Mouse (Mus musculus) cerebellum, postnatal 25 days (tissue): ENCODE data around the gene Nit2.
A peak's percentile ranks its signal among the peaks of the same experiment; 100 is the strongest.
"Not testable (repeated sequence)": the region's sequence is repeated elsewhere in the genome, so short reads cannot be mapped to it uniquely, and the experiment has no call there.

ENCODE experiments used
- DNase-seq, 2 experiments: peaks; one replicate each; pipeline ENCODE4 v3.0.0; 2021; ENCODE audit warnings: mixed read lengths in 2 of 2

Nit2 gene

DNA sequence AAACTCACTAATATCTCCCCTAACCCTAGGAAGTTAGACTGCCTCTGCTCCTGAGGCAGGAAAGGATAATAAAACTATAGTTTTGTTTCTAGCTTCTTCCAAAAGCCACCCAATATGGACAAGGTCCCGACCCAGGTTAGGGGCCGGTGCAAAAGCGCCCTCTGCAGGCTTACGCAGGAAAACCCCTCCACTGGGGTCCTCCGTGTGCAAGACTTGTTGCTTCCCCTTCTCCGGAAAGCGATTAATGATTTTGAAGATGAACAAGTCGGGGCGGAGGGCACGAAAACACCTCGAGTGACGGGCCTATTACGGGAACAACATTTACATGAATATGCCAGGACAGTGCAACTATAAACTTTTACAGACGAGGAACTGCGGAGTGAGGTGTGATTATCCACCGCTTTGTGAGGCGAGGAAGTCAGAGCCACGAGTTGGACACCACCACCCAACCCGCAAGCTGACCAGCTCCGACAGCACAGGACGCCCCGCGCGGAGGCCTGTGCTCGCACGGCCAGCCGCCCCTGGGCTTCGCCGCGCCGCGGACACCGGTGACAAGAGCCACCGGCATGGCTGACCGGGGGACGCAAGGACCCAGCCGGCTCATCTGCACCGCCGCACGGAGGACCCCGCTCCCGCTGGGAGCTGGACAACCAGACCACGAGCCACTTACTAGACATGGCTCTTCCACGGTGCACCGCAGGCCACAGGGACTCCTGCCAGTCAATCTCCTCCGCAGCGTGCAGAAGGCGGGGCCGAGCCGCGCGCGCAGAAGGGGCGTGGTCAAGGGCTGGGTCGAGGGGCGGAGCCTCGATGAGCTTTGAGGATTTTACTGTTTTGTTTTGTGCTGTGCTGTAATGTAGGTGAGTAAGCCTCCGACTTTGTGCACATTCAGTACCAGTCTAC, at the start of gene Nit2:
Gene Nit2, minus strand, starts transcription at position 731 of the 903 bp plus-strand sequence.
- peak; percentile 95 to 97 for DNase-seq

DNA sequence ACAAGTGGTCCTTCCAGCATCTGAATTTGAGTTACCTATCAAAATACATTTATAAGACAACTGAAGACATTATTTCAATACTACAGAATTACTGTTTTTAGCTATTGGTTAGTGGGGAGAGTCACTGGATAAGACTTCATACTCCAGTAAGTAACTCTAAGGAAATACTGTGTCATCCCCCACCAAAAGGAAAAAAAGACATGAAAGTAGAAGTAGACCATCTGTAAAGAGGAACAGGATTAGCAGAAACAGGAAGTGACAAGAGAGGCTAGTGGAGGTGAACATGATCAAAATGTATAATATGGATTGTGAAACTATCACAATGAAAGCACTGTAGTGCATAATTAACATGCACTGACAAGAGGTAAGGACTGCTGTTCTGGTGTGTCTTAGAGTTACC, 48.8 kb upstream of the Nit2 start:
- no peak for DNase-seq

DNA sequence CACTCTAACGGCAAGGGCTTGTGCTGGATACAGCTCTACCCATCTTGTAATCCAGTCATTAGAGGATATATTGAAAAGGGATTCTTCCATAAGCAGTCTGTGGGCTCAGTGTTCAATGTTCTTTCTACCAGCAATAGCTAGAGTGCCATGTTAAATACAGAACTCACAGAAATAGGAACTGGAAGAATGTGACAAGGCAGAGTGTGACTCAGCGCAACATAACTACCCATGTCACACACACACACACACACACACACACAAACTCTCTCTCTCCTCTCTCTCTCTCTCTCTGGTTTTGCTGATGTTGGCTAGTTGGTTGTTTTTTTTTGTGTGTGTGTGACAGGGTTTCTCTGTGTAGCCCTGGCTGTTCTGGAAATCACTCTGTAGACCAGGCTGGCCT, 43.9 kb upstream of the Nit2 start:
- DNase-seq, result no peak

DNA sequence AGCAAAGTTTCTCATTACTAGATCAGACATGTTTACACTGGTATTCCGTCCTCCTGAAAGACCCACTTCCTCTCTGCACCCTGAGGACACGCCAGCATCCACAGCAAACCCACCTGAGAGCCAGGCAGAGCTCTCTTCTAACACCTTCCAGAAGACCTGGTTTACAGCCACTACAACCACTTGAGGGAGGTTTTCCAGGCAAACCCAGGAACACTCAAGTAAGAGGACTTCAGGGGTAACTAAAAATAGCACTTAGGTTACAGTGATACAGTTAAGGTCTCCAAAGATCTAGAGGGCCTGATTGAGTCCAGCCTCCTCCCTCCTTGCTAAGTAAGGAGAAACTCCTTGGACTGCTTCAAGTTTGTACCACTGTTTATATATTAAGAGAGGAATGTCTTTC, 41.2 kb upstream of the Nit2 start:
- DNase-seq, result no peak

DNA sequence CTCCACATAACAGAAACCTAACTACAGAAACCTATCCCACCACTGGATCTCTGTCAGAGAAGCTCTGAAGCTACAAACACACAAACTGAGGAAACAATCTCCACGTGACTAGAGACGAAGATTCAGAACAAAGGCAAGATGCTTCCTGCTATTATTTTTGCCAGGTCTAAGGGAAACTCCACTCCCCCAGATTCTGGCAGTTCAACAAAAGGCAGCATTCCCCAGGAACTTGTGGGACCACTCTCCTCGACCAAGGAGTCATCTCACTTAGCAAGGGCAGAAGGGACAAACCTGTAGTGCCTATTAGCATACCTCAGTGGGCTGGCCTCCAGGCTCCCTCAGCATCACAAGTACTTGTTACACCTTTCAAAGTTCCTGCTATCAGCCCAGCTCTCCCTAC, 30.1 kb upstream of the Nit2 start:
- DNase-seq, result no peak

DNA sequence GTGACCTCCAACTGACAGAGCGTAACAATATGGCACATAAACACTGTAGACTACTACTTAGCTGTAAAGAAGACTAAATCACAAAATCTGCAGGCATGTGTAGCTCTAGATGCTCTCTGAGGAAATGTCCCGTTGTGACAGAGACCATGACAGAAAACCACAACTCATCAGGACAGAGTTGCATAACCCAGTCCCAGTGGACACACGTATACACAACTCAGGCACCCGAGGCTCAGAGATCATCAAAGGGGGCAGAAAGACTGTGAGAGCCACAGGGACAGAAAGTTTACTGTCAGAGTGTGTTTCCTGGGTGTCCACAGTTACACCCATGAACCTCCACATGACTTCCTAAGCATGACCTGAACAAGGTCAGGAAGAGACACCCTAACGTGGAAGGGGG, 29.4 kb upstream of the Nit2 start:
- DNase-seq, result no peak

DNA sequence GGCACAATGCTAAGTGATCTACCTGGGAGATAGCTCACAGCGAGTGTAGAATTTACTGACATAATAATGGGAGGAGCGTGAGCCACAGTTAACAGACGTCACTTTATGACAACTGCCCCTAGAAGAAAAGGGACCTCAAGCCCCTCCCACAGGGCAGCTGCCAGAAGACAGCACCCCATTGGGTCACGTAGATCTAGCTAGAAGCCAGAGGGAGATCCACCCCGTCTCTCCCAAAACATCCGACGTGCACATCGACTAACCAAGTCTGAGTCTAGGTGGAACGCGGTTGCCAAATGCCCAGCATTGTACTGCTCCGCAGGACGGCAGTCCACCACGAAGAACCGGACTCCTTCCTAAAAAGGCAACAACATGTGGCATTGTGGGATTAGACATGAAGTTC, 24.1 kb upstream of the Nit2 start:
- no peak for DNase-seq

DNA sequence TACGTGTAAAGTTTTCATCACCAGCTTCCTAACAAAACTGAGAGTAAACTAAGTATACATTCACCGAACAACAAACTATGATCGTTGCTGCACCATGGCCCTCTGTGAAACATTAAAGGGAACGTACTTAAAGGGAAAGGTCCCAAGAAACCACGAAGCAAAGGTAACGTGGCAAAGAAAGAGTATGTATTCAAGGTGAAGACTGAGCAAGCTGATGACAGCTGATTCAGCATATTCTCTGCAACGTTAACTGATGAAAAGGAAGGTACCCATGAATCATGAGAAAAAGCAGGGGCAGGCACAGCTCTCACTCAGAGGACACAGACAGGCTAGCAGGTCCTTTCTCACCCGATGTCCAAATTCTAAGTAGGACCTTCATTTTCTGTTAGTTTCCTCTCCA, 23.2 kb upstream of the Nit2 start:
- DNase-seq, result no peak

DNA sequence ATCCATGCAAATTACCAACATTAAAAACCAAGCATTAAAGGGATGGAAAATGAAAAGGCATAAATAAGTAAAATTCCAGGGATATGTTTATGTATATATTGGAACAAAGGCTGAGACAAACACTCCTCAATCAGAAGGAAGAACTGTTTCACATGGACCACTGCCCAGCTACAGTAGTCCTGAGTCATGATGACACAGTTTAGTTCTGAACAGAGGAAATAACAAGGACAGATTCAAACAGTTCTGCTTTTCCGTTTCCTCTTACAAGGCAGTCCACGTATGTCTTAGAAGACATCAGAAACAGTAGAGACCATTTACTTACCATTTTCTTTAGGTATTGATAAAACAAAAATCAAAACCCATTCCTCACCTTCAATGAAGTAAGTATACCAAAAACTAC, 22.4 kb upstream of the Nit2 start:
- no peak for DNase-seq

DNA sequence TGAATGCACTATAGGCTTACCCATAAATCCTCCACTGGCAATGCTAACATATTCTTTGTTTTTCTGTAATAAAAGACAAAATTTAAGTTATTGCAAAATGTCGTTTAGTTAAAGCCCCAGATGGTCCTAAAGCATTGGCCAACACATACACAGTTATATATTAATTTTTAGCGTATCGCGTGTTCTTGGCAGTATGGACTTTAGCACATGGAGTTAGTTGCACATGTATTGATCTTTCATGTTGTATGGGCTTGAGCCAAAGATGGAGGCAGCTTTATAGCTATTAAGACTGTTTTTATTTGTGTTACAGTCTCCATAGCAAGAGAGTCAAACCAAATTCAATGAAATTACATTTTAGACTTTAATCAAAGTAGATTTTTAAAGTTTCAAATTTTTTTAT, 19.5 kb upstream of the Nit2 start:
- DNase-seq, result no peak

DNA sequence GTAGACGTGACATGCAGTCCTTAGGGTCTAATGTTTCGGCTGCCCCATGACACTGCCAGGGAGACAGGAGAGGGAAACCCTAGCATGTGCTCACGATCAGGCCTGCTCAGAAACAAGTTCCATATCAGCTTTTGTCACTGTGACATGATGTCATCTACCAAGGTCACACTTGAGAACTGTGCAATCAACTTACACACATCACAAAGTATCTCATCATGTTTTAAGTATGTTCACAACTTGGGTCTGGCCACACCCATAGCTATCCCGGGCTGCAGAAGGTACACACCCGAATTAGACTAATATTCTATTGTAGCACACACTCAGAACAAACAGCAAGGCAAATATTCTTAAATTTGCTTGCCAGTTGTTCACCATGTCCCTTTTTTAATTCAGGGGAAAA, 14.9 kb upstream of the Nit2 start:
- no peak for DNase-seq

DNA sequence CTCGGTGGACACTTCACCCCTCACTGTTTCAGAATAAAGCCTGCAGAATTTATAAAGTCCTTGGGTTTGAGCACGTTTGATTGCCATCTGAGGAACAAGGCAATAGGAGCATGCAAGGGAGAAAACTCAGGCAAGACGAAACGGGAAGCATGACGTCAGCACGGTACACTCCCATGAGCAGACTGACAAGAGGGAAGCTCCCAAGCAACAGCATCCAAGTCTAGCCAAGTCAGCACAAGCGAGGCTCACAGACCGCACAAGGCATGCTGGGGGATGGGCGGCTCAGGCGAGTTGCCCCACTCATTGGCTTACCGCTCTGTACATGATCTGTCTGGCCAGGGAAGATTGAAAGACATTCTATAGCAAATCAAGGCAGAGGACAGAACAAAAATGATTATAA, 14.0 kb upstream of the Nit2 start:
- DNase-seq, result peak in 1 of 2 experiments; percentile 13

DNA sequence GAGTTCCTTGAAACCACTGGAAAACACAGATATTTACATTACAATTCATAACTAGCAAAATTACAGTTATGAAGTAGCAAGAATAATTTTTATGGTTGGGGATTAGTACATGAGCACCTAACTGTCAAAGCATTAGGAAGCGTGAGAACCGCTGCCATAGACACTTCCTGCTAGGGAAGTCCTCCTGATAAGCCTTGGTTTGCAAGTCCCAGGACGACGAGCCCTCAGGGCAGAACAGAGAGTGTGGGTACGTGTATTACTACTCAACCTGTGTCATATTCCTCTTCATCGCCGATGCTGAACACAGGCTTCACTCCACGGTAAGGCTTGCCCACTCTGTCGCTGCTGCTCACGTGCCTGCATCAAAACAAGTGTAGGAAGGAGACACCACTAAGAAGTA, 10.5 kb upstream of the Nit2 start:
- DNase-seq, result no peak

DNA sequence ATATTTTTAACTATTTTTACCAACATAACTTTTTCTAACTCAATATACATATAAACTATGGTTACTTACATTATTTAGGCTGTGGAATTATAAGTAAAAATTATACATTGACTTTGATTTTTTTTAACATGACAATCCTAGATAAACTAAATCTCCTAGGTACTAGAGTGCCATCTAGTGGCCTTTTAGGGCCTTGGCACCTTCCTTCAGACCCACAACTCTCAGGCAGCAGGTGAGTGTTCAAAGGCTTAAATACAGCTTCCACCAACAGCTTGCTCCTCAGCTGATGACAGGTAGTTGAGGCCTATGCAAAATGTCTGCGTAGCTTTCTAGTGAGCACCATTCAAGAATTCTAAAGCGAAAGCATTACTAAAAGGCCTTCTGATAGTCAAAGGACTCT, 10.1 kb upstream of the Nit2 start:
- DNase-seq, result peak; percentile 25 to 49

DNA sequence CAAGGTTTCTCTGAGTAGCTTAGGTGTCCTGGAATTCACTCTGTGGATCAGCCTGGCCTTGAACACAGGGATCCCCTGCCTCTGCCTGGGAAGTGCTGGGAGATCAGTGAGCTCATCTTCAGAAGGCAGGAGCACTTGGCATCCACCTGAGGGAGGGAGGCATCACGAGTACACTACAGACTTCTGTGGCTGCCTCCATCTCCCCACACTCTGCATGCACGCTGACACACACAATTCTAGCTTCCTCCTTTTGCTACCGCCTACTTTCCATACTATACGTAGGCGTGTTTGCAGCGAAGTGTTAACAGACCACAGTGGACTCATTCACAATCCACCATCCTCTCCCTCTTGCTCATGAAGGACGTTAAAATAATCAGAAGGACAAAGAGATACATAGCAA, 9.1 kb upstream of the Nit2 start:
- DNase-seq, result no peak

DNA sequence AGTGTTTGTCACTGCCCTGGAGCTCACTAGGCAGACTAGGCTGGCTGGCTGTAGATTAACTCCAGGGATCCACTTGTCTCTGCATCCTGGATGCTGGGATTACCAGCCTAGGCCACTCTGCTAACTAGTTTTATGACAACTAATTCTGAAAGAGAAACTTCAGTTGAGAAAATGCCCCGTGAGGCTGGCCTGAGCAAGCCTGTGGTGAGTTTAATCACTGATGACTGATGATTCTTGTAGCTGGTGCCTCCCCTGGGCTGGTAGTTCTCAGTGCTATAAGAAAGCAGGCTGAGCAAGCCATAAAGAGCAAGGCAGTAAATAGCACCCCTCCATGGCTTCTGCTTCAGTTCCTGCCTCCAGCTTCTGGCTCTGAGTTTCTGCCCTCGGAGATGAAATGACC, 8.6 kb upstream of the Nit2 start:
- no peak for DNase-seq

DNA sequence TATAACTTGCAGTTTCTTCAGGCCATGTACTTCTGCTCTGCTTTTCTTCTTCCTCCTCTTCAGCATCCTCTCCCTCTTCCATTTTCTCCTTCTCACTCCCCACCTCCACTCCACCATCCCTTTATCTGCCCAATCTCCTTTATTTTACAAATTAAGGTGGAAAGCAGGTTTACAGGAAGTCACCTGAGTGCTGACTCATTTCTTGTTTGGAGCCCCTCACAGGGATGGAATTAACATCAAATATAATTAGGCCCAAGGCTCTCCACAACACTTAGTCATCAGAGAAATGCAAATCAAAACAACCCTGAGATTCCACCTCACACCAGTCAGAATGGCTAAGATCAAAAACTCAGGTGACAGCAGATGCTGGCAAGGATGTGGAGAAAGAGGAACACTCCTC, 7.3 kb upstream of the Nit2 start:
- not testable (repeated sequence) for DNase-seq

DNA sequence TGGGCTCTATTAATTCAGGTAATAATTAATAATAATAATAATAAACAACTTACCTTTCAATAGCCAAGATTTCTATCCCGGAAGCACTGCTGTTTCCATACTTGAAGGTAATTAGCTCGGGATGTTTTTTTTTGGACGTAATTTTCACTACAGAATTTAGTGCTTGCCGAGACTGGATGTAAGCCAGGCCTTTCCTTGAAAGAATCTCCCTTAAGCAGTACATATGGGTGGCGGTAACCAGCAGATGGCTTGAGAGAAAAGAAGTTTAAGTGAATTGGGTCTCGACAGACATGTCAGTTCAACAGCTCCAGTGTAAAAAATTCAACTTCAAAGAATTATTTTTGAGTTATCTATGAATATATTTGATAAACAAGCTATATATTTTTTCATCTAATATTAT, 4.4 kb upstream of the Nit2 start:
- no peak for DNase-seq

DNA sequence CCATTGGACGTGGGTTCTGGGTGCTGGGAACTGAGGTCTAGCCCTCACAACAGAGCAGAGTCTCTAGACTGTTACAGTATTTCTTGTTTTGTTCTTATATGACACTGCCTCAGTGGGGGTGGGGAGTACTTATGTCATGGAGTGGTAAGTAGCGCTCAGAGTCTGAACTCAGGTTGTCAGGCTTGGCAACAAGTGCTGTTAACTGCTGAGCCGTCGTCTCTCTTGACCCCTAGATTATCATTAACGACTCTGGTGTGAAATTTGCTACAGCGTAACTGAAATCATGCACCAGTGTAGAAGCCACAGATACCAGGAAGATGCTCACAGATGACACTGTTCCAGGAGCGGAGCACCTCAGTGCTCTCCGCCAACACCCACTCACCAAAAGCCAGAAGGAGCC, 4.0 kb upstream of the Nit2 start:
- no peak for DNase-seq

DNA sequence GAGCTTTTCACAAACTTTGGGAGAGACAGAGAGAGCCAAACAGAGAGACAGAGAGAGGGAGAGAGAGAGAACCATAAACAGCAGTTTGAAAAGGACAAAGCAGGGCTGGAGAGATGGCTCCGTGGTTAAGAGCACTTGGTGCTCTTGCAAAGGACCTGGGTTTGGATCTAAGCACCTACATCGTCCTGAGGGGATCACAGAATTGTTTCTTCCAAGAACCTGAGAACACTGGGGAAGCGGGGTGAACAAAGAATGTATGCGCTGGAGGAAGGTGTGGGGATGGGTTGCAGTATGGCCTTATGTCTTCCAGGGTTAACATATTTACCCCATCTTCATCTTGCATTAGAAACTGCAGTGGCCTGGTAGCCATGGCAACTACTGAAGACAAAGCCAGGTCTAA, 1.1 kb upstream of the Nit2 start:
- no peak for DNase-seq

DNA sequence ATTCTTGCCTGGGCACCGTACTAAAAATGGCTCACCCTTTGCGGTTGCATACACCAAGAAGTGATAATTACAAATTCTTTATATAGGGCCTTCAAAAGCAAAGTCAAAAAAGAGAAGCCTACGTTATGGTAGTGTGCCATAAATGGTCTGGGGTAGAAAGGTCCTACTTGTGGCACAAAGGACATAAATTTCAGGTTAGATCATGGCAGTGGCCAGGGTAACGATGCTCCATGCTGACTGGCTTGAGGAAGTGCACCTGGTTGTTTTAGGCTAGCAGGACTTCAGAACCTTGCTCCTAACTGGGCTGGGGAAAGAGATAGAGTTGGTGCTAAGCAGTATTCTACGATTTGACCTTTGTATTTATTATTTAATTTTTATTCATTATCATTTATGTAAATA, 372 bp upstream of the Nit2 start:
- DNase-seq, result no peak

DNA sequence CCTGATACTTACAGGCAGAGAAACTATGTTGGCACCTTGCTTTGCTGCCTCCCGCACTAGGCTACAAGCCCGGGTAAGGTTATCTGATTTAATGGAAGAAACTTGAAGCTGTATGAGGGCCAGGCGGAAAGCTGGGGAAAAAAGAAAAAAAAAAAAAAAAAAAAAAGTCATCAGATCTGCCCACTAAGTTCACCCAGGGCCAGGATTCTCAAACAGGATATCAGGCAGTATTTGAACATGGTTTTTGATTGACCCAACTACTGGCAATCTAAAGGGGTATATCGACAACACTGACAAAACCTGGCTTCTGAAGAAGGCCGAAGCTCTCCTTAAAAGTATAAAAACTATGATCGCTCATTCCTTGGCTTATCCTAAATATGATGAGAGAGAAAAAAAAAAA, 1.1 kb downstream of the Nit2 start:
- DNase-seq, result no peak

DNA sequence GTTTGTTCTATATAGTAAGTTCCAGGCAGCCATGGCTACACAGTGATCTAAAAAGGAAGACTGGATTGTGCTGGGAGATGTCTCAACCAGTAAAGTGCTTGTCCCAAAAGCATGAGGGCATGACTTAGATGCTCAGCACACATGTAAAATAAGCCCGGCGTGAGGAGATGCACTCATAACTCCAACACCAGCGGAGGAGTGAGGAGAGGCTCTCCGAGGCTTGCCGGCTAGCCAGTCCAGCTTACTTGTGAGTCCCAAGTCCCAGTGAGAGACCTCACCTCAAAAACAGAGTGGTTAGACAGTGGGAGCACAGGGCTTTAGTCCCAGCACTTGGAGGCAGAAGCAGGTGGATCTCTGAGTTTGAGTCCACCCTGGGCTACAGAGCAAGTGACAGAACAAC, 2.0 kb downstream of the Nit2 start:
- no peak for DNase-seq

DNA sequence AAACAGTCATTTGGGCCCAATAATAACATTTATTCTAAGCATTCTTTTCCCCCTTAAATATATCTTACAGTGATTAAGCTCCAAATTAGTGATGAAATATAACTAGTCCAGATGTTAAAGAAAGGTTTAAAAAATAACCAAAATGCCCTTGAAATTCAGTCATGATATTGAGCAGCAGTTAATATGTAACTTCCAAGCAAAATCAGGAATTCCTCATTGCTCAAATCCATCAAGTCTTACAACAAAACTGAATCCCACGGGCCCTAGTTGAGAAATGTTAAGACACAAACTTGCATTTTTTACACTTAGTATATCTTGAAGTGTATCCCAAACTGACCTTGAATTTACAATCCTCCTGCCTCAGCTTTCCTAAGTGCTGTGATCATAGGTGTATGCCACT, 3.4 kb downstream of the Nit2 start:
- no peak for DNase-seq

DNA sequence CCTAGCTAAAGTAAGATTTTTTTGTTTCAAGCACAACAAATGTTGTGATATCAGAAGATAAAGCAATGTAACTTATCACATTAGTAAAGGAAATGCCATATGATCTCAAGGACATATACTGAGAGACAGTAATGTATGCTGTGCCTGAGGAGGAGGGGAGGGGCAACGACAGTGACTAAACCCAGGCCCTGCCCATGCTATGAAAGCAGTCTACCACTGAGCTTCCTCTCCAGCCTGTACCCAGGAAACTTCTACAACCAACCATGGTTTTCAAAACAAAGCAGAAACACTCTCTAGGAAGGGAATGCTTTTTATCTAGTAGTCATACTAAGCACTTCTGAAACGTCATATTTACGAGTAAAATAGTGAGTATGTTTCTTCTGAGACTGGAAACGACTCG, 4.3 kb downstream of the Nit2 start:
- DNase-seq, result no peak
